Mouse (Mus musculus) liver (tissue): ENCODE measurements around the gene Klf2.

Experiments
- DNase-seq: peaks from one replicate; pipeline ENCODE4 v3.0.0-alpha.2; 2020; ENCODE audit warnings: mixed read lengths

Klf2 gene

GRCm38 (mm10) chr8:72306913-72307312 lies 11.9 kb upstream of the Klf2 start:
- DNase-seq = no peak

DNA sequence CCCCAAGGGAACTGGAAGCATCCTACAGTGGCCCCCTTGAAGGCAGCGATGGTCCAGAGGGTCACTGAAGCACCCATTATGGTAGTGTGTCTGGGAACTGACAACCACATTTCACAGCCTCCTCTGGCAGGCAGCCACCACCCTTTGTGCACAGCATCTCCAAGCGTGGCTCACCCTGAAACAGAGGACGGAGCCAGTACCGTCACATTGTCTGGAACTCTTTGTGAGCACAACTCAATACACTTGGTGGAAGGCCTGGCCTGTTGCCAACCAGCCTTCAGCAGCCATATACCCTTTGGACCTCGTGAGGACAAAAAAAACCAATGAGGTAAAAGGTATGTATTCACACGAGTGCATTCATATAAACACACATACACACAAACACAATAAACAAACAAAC lies 10.6 kb upstream of the Klf2 start:
- DNase-seq = peak; percentile 40

DNA sequence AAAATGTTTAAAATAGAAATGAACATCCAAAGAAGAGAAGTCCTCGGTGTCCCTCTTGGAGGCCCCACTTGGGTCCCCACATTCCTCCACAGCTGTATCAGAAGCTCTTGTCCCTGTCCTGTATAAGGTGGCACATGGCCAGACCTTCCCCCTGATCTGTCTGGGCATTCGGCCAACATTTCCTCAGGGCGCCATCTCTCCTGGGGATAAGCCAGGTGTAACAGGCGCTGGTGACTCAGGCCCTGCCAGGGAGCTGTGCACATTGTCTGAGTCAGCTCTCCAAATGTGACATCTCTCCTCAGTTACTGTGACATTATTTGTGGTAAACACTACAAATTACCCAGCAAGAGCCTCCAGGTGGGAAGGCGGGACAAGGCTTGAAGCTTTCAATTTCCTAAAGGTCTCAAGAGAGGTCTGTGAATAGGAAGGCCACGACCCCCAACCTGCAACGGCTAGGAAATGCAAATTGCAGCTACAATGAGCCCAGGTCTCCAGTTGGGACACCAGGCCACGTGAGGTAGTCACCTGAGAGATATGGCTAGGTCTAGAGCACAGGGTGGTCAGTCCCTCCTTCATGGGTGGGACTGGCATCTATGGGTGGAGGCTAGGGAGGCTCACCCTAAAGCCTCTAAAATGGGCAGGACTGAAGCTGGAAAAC lies 7.9 kb upstream of the Klf2 start:
- peak; percentile 24 for DNase-seq

DNA sequence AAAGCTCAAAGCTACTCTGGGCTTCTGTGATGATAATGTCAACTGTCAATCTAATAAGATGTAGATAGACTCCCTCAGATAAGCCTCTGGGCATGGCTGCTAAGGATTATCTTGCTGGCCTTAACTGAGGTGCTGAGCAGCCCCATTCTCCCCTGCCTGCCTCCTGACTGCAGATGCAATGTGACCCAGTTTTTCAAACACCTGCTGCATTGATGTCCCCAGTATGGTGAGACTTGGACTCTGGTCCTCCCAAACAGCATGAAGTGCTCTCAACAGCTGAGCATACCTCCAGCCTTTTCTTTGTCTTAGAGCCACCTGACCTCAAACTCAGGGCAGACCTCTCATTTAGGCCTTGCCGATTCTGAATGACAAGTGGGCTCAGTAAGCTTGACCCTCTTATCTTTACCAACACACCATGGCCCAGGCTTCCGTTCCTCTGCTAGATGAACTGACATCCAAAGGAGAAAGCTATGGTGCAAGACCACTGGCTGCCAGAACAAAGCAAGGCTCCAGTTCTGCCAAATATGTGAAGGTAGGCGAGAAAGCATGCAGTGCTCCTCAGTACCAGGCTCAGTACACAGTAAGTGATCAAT lies 5.8 kb upstream of the Klf2 start:
- no peak for DNase-seq

DNA sequence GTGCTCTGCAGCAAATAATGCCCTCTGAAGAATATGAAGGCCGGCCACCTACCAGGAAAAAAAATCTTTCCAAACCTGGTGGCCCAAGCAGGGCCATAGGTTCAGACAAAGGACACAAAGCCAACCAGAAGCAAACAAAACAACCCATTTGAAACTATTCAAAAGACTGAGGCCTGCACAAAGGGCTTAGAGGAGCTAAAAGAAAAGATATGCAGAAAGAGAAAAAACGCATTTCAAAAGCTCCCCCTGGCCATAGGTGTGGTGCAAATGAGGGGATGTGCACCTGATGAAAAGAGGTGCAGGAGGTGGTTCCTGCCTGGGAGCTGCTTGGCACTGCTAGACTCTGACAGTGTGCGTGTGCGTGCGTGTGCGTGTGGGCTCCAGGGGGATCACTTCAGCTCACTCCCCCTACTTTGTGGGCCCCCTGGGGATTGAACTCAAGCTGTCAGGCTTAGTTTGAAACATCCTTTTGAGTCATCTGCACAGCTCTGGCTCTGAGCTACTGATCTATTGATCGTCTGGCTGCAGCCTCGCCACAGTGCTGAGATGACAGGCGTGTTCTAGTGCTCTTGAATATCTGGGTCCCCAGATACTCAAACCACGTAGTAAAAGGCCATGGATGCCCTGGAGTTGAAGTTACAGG lies 2.7 kb upstream of the Klf2 start:
- DNase-seq = no peak

GRCm38 (mm10) chr8:72317741-72318301 lies 1.0 kb upstream of the Klf2 start:
- no peak for DNase-seq

- DNase-seq = peak; percentile 9
Observed at GRCm38 (mm10) chr8:72319397-72319796, 564 bp downstream of the Klf2 start.

DNA sequence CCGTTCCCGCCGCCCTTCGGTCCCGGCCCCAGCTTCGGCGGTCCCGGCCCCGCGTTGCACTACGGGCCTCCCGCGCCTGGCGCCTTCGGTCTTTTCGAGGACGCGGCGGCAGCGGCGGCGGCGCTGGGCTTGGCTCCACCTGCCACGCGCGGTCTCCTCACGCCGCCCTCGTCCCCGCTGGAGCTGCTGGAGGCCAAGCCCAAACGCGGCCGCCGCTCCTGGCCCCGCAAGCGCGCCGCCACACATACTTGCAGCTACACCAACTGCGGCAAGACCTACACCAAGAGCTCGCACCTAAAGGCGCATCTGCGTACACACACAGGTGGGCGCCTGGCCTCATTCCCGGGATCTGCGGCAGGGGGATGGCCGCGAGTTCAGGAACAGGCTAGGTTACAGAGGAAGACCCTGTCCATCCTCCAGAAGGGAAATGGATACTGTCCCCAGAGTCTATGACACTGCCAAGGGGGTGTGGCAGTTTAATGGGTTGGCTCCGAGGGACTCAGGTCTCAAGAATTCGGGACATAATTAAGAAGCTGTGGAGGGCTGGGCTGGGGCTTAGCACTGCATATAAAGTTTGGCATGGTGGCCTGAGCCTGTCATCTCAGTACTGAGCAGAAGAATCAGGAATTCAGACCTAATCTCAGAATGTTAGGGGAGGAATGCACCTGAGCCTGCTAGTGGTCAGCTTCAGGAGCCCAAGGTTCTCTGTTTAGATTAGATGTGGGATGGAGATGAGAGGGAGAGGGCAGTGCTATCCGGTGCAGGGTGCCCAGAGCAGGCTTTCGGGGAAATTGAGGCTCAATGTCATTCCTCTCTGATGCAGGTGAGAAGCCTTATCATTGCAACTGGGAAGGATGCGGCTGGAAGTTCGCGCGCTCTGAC lies 1.3 kb downstream of the Klf2 start:
- DNase-seq = no peak

DNA sequence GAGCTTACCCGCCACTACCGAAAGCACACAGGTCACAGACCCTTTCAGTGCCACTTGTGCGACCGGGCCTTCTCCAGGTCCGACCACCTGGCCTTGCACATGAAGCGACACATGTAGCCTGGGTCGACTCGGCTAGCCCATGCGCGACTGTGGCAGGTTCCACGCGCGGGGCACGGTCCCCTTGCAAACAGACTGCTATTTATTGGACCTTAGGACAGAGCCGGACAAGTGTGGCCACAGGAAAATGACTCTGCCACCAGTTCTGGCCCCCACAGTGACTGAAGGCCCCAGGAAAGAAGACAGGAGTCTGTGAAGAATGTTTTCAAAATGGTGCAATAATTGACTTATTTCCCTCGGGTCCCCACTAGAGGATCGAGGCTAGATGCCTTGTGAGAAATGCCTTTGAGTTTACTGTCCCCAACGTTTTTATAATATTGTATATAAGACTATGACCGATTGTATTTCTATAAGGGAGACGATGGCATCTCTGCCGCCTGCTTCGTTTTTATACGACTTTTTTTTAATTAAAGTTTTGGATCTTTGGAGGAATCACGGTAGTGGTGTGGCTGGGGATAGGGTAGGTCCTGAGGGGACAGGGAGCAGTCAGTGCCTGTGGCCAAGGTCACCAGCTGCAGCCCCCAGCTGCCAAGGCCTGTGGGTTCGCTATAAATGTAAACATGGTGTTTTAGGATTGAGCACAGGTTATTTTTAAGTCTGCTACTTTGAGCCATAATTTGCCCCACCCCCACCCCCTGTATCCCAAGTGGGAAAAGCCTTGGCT lies 2.2 kb downstream of the Klf2 start:
- DNase-seq = no peak

DNA sequence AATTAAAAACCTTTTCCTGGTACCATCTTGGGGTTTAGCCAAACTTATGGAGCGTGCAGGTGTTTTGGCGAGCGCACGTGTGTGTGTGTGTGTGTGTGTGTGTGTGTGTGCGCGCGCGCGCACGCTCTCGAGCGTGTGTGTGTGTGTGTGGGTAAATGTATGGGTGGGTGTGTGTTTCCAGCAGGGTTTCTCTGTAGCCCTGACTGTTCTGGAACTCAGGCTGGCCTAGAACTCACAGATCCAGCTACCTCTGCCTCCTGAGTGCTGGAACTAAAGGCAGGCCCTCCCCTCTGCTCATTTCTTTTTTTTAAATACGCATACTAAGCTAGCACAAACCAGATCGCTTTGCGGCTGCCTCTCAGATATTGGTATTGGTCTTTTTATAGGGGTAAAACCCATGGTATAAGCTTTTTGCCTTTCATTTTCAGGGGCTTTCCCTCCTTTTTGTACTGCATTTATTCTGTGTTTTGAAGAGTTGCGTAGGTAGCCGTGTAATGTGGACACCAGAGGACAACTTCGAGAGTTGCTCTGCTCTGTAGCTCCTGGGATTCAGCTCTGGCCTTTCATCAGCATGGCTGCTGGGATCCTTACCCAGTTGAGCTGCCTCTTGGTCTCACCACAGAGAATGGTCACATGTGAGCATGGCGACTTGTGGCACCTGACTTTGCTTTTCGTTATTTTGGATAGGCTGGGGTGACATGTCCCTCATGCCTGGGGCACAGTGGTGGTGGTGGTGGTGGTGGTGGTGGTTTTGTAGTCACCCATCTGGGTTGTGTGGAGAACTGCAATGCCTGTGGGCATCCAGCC lies 3.0 kb downstream of the Klf2 start:
- no peak for DNase-seq

- peak; percentile 29 for DNase-seq
Observed at GRCm38 (mm10) chr8:72322471-72322889, 3.6 kb downstream of the Klf2 start.

DNA sequence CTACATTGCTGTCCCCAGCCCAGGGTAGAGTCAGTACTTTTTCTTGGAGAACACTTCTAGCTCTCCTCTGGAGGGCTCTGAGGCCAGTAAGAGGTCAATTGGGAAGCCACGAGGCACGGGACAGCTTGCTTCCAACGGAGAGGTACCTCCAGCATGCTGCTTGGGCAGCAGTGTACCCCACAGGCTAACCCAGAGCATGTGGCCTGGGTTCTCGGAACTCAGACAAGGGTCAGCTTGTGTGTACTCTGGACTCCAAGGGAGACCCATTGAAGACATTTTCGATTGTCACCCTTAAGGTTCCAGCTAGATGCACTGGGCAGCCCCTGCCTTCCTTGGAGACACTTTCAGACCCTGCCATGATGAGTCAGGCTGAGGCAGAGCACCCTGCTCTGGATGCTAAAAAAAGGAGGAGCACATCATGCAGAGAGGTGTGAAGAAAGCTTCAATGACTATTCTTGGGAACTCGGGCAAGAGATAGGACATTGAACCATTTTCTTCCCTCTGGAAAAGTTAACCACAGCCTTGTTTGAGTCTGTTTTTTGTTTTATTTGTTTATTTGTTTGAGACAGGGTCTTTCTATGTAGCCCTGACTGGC lies 4.4 kb downstream of the Klf2 start:
- DNase-seq = no peak

GRCm38 (mm10) chr8:72324036-72324706 lies 5.3 kb downstream of the Klf2 start:
- DNase-seq = no peak

GRCm38 (mm10) chr8:72324708-72325107 lies 5.9 kb downstream of the Klf2 start:
- DNase-seq = no peak

DNA sequence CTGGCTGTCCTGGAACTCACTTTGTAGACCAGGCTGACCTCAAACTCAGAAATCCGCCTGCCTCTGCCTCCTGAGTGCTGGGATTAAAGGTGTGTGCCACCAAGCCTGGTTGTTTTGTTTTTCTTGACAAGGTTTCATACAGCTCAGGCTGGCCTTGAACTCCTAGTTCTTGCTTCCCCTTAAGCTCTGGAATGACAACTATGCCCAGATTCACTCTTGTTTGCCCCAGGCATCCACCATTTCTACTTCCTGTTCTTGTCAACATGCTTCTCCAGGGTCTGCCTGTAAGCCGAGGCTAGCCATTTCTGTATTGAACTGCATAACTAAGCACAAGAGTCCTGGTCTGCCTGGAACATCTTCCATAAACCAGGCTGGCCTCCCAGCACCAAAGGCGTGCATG lies 10.3 kb downstream of the Klf2 start:
- DNase-seq = no peak

DNA sequence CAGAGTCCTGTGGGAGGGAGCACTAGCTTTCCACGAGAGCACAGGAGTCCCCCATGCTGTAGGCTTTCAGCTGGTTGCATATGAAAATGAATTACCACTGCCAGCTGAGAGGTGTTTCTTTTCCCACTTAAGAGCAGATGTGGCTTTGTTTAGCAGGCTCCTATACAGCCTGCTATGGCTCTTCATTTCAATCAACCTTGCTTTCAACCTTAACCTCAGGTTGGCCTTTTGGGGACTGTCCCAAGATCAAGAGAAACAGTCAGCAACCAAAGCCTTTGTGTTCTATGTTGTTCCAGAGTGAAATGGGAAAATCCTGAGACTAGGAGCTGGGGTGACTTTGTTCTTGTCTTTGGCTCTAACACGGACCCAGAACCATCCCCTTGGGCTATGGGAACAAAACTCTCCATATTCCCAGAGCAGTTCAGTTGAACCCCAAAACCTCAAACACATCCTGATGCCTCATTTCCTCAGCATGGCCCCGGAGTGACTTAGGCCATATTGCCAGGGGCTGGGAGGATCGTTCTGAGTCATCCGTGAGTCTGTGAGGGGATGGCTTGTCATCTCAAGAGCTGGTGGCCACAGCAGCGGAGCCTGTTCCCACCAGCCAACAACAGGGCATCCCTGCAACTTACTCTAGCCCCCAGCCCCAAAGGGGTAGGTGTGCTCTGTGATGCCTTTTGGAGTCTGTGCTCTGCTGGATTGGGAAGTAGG lies 12.1 kb downstream of the Klf2 start:
- DNase-seq = no peak

DNA sequence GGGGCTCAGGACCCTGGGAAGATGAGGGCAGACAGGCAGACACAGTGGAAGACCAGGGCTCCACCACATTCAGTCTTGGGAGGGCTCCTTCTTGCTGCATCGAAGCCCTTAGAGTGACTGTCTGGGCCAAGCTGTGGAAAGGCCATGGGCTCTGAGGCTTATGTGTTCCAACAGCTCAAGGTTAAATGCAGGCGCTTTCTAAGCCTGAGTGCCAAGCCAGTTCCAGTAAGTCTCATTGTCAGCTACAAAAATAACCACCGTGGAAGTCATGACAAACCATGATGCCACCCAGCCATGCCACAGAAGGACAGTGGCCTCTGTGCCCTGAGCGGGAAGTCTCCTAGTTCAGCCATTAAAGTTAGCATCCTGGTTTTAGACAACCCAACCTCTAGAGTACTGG lies 12.8 kb downstream of the Klf2 start:
- no peak for DNase-seq

GRCm38 (mm10) chr8:72333429-72334143 lies 14.8 kb downstream of the Klf2 start:
- DNase-seq = no peak

DNA sequence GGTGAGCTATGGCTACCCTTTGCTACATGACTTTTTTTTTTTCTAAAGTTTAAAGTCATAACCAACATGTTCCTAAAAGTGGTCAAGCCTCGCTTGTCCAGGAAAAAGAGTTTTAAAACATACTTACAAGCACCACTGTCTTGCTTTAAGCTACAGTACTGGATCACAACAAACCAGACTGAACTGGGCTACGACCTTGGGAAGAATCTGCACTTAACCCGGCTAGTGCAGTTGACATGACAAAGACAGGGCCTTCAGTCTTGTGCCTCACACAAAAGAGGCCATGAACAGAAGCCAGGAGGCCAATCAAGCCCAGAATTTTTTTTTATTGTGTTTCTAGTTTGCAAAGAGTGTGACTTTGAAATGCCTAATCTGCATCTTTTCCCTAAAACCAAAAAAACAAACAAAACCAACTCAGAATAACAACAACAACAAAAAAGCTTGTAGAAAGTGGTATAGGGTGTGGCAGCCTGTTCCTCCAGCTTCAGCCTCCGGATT lies 15.4 kb downstream of the Klf2 start:
- DNase-seq = no peak
